Mouse (Mus musculus) intestine, embryonic 15.5 days (tissue): ENCODE data around the gene Abhd4. TPM values are rescaled to one million over a fixed set of nuclear protein-coding genes. Genes with fewer than 3 reads are reported as not detected.

ENCODE experiments used
- ATAC-seq: fragments of 200-750 bp; cut with Nextera tagmentation; 2 replicates; pipeline ENCODE4 v1.8.0; 2017; ENCODE audit warnings: moderate TSS enrichment, moderate library complexity
- H3K27ac ChIP-seq: fragments of 300-500 bp; sonication (generic); 2 replicates; pipeline ENCODE4 v1.5.1; 2015; ENCODE audit warnings: mild to moderate bottlenecking, inconsistent platforms
- H3K27me3 ChIP-seq: fragments of 300-500 bp; sonication (generic); replicated peaks from 2 replicates; pipeline ENCODE4 v1.6.1; 2015; ENCODE audit warnings: inconsistent platforms
- H3K36me3 ChIP-seq: fragments of 300-500 bp; sonication (generic); 2 replicates; pipeline ENCODE4 v1.6.1; 2015; ENCODE audit warnings: inconsistent platforms
- H3K4me1 ChIP-seq: fragments of 300-500 bp; sonication (generic); replicated peaks from 2 replicates; pipeline ENCODE4 v1.6.1; 2015; ENCODE audit warnings: inconsistent platforms
- H3K4me2 ChIP-seq: fragments of 300-500 bp; sonication (generic); replicated peaks from 2 replicates; pipeline ENCODE4 v1.6.1; 2015; ENCODE audit warnings: mild to moderate bottlenecking, inconsistent platforms
- H3K4me3 ChIP-seq: fragments of 300-500 bp; sonication (generic); replicated peaks from 2 replicates; pipeline ENCODE4 v1.5.1; 2015; ENCODE audit warnings: inconsistent platforms
- H3K9ac ChIP-seq: fragments of 300-500 bp; sonication (generic); 2 replicates; pipeline ENCODE4 v1.6.1; 2015; ENCODE audit warnings: inconsistent platforms
- H3K9me3 ChIP-seq: fragments of 300-500 bp; sonication (generic); 2 replicates; pipeline ENCODE4 v1.6.1; 2016; ENCODE audit warnings: inconsistent platforms
- WGBS: fragments of 180-500 bp; shearing (Covaris S2); methylation state at CpG from one replicate; pipeline ENCODE4 v1.1.7; 2015; 5-methylcytosine and 5-hydroxymethylcytosine counted together
- polyA plus RNA-seq: library from polyadenylated mRNA; unstranded; fragments of >200 nt; fragmentation: Nextera tagmentation; extraction: Ambion mirVana; gene quantifications from 2 replicates; pipeline ENCODE4 v1.2.1, GENCODE M21; 2015

Gene Abhd4
- polyA plus RNA-seq, 1 experiment from 2014 or later, result 42.6 TPM

DNA sequence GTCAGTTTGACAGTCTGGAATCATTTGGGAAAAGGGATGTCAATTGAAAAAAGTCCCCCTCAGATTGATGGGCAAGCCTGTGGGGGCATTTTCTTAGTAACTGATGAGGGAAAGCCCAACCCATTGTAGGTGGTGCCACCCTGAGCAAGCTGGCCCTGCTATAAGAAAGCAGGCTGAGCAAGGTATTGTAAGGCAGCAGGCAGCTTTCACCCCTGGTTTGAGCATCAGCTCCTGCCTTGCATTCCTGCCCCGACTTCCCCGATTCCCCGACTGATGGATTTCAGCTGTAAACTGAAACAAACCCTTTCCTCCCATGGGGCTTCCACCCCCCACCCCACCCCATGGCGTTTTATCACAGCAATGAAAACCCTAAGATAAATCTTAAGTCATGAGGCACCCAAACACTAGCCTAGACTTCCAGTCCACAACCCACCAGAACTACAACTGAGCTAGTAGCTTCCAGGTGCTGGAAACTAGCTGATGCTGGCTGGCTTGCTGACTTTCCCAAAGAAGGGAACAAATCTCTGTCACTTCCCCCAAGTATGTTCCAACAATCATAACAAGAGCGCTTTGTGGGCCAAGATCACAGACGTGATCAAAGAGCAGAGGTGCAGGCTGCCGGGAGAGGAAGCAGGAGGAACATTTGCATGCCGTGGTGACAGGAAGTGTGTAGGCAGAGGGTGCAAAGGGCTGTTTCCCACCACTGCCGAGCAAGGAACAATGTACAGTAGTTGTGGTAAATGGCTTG is 21.0 kb upstream of the Abhd4 start:
- peak; percentile 68 for ATAC-seq
- Histone ChIP-seq H3K27me3 (no peaks in the 10 kb centered on the region), H3K4me3 (no peak overlapping the region; the same call in 1 of the 2 replicates), H3K4me1 (peaks cover 32% of the 10 kb centered on the region), H3K27ac (peak overlapping the region; percentile 73), H3K36me3 (peaks cover 6% of the 10 kb centered on the region; the same call in 1 of the 2 replicates), H3K9me3 (no peaks in the 10 kb centered on the region), H3K4me2 (peak overlapping the region; percentile 24), H3K9ac (no peak overlapping the region)
- WGBS, result 5% methylated on average over 9 of the region's 9 CpGs

DNA sequence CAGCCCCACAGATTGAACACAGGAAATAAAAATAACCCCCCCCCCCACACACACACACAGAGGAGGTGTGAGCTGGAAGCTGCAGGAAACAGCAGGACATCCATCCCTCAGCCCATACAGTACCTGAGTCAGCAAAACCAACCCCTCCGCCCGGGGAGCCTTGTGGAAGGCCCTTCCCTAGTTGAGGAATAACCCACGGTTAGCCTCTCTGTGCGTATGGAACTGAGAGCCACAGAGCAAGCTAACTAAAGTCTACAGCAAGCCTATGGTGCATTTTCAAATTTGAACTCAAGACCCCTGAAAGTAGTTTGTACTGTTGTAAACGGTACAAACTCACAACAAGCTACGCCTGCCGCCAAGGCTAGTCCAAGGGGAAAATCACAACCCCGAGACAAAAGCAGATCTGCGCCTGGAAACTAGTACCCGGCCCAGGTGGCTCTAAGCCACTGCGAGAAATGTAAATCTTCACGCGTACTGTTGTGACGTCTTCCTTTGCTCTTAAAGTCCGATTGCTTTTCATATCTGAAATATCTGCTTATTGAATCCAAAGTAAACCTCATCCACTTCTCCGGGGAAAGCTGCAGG is 20.3 kb upstream of the Abhd4 start:
- ATAC-seq, result no peak

DNA sequence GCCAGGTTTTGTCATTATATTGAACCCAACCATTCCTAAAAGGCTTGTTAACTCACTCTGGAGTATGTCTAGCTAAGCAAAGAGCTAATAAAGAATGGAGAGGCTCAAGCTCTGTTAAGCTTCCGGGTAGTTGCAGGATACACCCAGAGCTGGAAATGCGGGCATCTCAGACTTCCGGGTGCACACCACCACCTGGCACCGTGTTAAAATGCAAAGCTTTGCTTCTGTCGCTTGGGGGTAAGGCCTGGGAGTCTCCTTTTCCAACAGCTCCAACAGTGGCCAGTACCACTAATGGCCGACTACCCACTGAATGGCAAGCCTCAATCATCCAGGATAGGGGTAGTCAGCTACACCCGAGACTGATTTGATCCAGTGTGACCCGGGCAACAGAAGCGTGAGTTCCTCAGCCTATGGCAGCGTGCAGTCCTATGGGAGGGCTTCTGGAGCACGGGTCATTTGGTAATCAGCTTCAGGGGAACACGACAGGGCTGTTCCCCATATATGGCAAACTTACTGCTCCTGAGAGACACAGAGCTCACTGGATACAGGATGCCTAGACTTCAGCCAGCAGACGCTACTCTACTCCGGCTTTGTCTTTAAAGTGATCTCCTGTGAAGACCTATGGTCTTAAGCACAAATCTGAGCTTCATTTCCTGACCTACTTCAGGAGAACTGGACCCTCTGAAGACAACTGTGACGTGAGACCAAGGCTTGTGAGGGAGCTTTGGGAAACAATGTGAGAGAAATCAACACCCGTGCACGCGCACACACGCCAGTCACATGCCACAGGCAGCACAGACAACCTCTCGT is 19.6 kb upstream of the Abhd4 start:
- no peak overlapping the region for H3K4me3 ChIP-seq
- peak overlapping the region; percentile 73 for H3K27ac ChIP-seq
- no peaks in the 10 kb centered on the region for H3K27me3 ChIP-seq
- 76% methylated on average over 20 of the region's 20 CpGs for WGBS
- no peak overlapping the region for H3K4me2 ChIP-seq
- peaks cover 20% of the 10 kb centered on the region for H3K4me1 ChIP-seq
- H3K9ac ChIP-seq, result no peak overlapping the region
- H3K36me3 ChIP-seq, result peaks cover 6% of the 10 kb centered on the region; the same call in 1 of the 2 replicates
- no peaks in the 10 kb centered on the region for H3K9me3 ChIP-seq
- no peak for ATAC-seq

More for the DNA sequence above, 20.3 kb upstream of the Abhd4 start:
- WGBS, result 52% methylated on average over 16 of the region's 16 CpGs
- Histone ChIP-seq H3K27ac (peak overlapping the region; percentile 73), H3K27me3 (no peaks in the 10 kb centered on the region), H3K4me2 (peak overlapping the region; percentile 24), H3K36me3 (peaks cover 6% of the 10 kb centered on the region; the same call in 1 of the 2 replicates), H3K9me3 (no peaks in the 10 kb centered on the region), H3K4me3 (no peak overlapping the region), H3K4me1 (peaks cover 27% of the 10 kb centered on the region), H3K9ac (no peak overlapping the region)

DNA sequence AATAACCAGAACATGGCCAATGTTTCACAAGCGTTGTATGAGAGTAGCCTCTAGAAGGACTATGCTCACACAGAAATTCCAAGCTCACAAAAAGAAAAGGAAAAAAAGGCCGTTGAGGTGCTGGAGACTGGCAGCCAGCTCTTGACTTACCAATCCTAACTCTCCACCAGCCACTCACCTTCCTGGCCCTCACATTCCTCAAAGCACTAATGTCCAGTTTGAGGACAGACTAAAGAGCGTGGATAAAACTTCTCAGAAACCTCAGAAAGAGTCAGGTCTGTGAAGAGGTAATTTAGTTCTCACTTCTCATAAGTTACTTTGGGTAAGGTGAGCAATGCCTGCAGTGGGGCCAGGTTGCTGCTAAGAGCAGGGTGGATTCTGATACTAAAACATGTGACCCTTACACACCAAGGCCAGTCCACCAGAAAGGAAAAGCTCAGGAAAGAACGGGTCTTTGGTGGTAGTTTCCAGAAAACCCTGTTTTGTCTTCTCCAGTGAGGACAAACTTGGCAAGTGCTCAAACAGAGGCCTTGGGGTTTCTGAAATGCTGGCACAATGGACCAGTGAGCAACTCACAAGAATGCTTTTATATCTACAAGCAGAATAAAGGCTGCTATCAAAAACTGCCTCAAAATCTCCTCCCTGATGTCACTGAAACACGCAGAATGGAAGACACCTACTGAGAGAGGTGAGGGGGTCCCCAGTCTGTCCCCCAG is 18.0 kb upstream of the Abhd4 start:
- H3K27ac ChIP-seq, result no peak overlapping the region
- WGBS, result 87% methylated on average over 5 of the region's 5 CpGs
- H3K4me2 ChIP-seq, result no peak overlapping the region
- H3K4me3 ChIP-seq, result no peak overlapping the region
- peaks cover 10% of the 10 kb centered on the region; the same call in 1 of the 2 replicates for H3K36me3 ChIP-seq
- peaks cover 16% of the 10 kb centered on the region for H3K4me1 ChIP-seq
- no peak for ATAC-seq
- H3K27me3 ChIP-seq, result no peaks in the 10 kb centered on the region
- H3K9me3 ChIP-seq, result no peaks in the 10 kb centered on the region
- H3K9ac ChIP-seq, result no peak overlapping the region

DNA sequence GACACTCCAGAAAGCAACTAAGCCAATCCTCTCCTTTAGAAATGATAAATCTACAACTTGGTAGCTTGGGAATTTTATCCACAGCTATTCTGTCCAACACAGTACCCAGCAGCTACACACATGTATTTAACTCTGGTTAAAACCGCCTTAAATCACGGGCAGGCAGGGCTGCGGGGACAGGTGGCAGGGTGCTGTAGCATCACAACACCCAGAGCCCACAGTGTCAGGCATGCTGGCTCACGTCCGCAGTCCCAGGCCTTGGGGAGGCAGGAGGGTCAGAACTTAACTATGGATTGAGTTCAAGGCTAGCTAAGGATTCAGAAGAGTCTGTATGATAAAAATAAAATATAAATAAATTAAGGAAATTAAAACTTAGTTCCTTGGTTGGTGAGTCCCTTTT is 17.1 kb upstream of the Abhd4 start:
- Histone ChIP-seq H3K4me3 (no peak overlapping the region), H3K36me3 (peaks cover 19% of the 10 kb centered on the region), H3K27me3 (no peaks in the 10 kb centered on the region), H3K27ac (no peak overlapping the region), H3K9me3 (no peaks in the 10 kb centered on the region), H3K4me1 (peaks cover 12% of the 10 kb centered on the region; the same call in 1 of the 2 replicates), H3K9ac (no peak overlapping the region), H3K4me2 (no peak overlapping the region)
- WGBS, result 84% methylated on average over 5 of the region's 5 CpGs
- ATAC-seq, result no peak

DNA sequence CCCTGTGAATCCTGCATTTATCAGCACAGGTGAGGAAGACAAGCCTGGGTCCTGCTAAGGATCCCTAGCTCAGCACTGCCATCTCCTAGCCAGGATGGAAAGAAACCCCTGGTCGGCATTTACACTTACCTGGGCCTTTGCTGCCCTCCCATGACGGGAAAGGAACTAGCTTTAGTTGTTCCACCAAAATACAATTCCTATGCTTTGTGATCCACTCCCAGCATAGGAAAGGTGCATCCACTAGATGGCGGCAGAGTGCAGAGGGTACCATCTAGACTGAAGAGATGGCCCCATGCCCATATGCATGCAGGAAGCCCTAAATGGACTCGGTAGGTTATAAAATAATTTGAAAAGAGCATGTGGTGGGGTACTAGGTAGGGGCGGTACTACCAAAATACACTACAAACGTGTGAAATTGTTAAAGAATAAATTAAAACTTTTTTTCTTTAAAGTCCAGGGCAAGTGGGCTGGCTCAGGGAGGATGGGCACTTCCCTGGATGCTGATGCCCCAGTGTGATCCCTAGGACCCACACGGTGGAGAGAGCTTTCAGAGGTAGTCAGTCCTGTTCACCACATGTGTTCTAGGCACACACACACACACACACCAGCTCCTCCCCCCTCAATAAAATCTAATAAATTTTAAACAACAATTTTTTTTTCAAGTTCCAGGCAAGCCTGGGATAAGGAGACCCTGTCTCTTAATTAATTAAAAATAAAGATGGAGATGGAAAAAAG is 14.8 kb upstream of the Abhd4 start:
- H3K4me1 ChIP-seq, result 0 out of 2 replicates have a peak, but pooled peaks cover 3% of the 10 kb centered on the region
- H3K9me3 ChIP-seq, result no peaks in the 10 kb centered on the region
- ATAC-seq, result peak; percentile 67
- H3K4me2 ChIP-seq, result no peak overlapping the region
- peaks cover 33% of the 10 kb centered on the region for H3K36me3 ChIP-seq
- H3K27me3 ChIP-seq, result no peaks in the 10 kb centered on the region
- WGBS, result 17% methylated on average over 7 of the region's 7 CpGs
- H3K27ac ChIP-seq, result no peak overlapping the region
- H3K9ac ChIP-seq, result no peak overlapping the region
- no peak overlapping the region for H3K4me3 ChIP-seq

DNA sequence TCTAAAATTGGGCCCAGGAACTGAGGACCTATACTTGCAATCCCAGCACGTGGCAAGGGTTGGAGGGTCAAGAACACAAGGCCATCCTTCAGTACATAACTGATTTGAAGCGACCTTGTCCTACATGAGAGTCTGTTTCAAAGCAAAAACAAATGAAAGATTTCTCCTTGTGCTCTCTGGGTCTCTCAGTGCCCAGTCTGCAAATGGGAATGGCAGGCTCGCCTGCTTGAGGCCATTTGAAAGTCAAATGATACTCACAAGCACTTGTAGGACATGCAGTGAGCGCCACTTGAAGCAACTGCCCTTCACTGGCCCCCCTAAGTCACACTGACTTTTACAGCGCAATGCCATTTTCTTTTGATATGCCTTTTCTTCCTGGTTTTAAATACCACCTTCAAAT is 13.4 kb upstream of the Abhd4 start:
- no peak overlapping the region for H3K4me3 ChIP-seq
- H3K27me3 ChIP-seq, result no peaks in the 10 kb centered on the region
- H3K4me1 ChIP-seq, result 0 out of 2 replicates have a peak, but pooled peaks cover 3% of the 10 kb centered on the region
- H3K4me2 ChIP-seq, result no peak overlapping the region
- no peak for ATAC-seq
- no peak overlapping the region for H3K27ac ChIP-seq
- no peaks in the 10 kb centered on the region for H3K9me3 ChIP-seq
- peaks cover 28% of the 10 kb centered on the region for H3K36me3 ChIP-seq
- H3K9ac ChIP-seq, result no peak overlapping the region
- 89% methylated on average over 5 of the region's 5 CpGs for WGBS

DNA sequence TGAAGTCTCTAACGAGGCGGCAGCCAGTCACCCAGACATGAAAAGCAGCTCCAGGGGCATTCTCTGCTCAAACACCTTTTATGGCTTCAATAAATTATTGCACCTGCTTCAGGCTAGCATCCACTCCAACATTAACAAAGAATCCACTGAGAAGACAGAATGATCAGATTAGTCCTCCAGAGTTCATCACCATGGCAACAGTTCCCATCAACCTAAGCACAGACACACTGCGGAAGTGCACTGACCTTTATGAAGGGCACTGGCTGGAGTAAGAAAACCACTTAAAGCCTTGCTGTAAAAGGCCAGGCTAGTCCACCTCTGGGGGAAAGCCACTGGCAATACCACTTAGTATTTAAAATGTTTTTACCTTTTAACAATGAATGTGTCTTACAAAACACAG is 9.8 kb upstream of the Abhd4 start:
- peak; percentile 79 for ATAC-seq
- peaks cover 27% of the 10 kb centered on the region for H3K36me3 ChIP-seq
- no peak overlapping the region for H3K4me2 ChIP-seq

DNA sequence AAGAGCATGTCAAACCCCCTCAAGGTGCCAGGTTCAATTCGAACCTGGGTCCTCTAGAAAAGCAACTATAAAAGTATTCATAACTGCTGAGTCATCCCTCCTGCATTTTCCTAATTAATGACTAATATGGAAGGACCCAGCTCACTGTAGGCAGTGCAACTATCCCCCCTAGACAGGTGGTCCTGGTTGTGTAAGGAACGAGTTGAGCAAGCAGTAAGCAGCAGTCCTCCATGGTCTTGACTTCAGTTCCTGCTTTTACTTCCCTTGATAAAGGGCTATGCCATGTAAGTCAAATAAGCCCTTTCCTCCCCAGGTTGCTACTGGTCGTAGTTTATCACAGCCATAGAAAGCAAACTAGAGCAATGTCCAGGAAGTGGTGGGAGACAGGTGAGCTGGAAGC is 7.8 kb upstream of the Abhd4 start:
- no peak overlapping the region for H3K4me2 ChIP-seq
- H3K27ac ChIP-seq, result no peak overlapping the region
- ATAC-seq, result no peak
- no peak overlapping the region for H3K9ac ChIP-seq
- no peak overlapping the region for H3K4me3 ChIP-seq
- H3K4me1 ChIP-seq, result peaks cover 23% of the 10 kb centered on the region
- H3K9me3 ChIP-seq, result no peaks in the 10 kb centered on the region
- peaks cover 21% of the 10 kb centered on the region for H3K36me3 ChIP-seq
- no peaks in the 10 kb centered on the region for H3K27me3 ChIP-seq
- WGBS, result 82% methylated on average over 3 of the region's 3 CpGs

More for the DNA sequence above, 9.8 kb upstream of the Abhd4 start:
- no peaks in the 10 kb centered on the region for H3K27me3 ChIP-seq
- WGBS, result 39% methylated on average over 3 of the region's 3 CpGs
- H3K9ac ChIP-seq, result no peak overlapping the region
- no peak overlapping the region for H3K27ac ChIP-seq
- H3K4me1 ChIP-seq, result peaks cover 6% of the 10 kb centered on the region; the same call in 1 of the 2 replicates
- H3K4me3 ChIP-seq, result no peak overlapping the region
- H3K9me3 ChIP-seq, result no peaks in the 10 kb centered on the region

DNA sequence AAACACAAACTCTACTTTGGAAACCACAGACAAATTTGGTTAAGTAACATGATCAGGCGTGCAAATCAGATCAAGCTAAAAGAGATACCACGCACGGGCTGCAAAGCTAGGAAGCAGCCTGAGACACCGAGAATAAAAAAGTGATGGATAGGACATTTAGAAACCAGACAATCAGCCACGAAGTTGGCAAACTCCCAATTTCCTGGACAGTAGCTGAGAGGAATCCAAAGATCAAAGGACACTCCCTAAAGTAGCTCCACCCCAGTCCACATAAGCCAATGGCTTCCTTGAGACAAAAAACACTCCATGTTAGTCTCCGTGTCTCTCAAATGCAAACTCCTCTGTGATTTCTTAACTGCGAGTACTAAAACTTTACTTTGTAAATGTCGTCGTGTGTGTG is 4.7 kb upstream of the Abhd4 start:
- no peak overlapping the region for H3K9ac ChIP-seq
- H3K27ac ChIP-seq, result peak overlapping the region; percentile 10; the same call in 1 of the 2 replicates
- ATAC-seq, result no peak
- H3K4me1 ChIP-seq, result peaks cover 28% of the 10 kb centered on the region
- no peaks in the 10 kb centered on the region for H3K36me3 ChIP-seq
- 49% methylated on average over 9 of the region's 9 CpGs for WGBS
- no peak overlapping the region for H3K4me2 ChIP-seq
- no peaks in the 10 kb centered on the region for H3K27me3 ChIP-seq
- H3K4me3 ChIP-seq, result no peak overlapping the region
- no peaks in the 10 kb centered on the region for H3K9me3 ChIP-seq

DNA sequence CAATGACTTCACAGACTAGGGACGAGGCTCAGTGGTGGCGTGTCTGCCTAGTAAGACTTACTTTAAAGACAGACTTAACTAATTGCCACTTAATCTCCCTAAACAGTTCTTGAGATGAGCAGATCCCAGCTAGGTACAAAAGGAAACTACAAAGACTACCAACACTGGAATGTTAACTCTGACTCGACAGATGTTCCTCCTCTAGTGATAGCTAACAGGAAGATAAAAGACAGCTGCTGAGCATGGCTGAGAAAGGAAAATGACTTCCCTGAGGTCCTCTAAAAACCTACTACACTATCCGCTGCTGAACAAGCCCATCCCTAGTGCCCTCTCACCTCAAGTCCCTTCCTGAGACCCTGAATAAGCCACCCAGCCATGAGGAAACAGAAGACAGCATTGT is 3.9 kb upstream of the Abhd4 start:
- 40% methylated on average over 4 of the region's 4 CpGs for WGBS
- no peak overlapping the region for H3K4me3 ChIP-seq
- no peak for ATAC-seq
- no peak overlapping the region for H3K9ac ChIP-seq
- H3K36me3 ChIP-seq, result no peaks in the 10 kb centered on the region
- H3K9me3 ChIP-seq, result no peaks in the 10 kb centered on the region
- peaks cover 28% of the 10 kb centered on the region for H3K4me1 ChIP-seq
- 0 out of 2 replicates have a peak overlapping the region, but pooled peaks have one; percentile 24 for H3K27ac ChIP-seq
- H3K27me3 ChIP-seq, result no peaks in the 10 kb centered on the region
- peak overlapping the region; percentile 15 for H3K4me2 ChIP-seq
